Mouse (Mus musculus) adrenal gland, adult (tissue): ENCODE measurements at regions not wholly inside any gene's neighbourhood (a gene's known extent, or its start where the extent isn't known, plus 50 kb on each side); places are given as distances from the start of the nearest gene placed in this dataset.

ENCODE experiments used
- DNase-seq, 2 experiments: peaks; one replicate each; pipeline ENCODE4 v3.0.0; 2022 to 2023; ENCODE audit warnings: low spot score in 1 of 2; ENCODE audit not compliant: inconsistent age in 2 of 2

DNA sequence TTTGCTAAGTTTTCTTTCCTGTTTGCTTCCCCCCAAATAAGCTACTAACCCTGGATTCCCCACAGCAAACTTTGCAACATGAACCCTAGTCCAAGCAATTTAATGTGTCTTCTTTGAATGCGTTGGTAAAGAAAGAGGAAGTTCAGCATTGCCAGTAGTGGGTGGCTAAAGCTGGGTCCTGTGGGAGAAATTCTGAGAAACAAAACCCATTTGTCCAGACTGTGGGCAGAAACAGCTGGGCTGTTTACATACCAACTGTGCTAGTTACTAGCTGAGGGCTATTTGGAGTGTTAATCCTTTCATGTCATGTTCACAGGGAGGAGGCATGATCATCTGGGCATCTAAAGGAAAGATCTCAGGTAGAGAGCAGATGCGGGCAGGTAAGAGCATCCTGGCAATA, 51.8 kb upstream of the 1190002N15Rik start:
- DNase-seq: no peak

DNA sequence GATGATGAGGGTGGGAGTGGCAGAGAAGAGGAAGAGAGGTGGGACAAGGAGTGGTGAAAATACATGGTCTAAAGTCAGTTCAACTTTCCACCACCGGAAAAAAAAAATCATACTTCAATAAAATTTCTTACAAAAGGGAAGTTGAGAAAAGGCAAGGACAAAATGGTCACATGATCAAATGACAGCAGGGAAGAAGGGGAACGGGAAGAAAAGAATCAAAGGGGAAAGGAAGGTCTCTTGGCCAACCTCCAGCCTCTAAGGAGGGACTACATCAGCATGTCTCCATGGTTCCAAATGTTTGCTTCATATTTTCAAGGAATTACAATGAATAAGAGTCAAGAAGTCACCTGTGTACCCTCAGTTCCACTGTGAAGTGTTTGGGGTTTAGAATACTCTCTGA, 64.7 kb upstream of the Slc9a9 start:
- DNase-seq: no peak

GRCm38 (mm10) chr9:94606422-94606821, 63.3 kb upstream of the Slc9a9 start:
- peak in 1 of 2 experiments; percentile 31 for DNase-seq

DNA sequence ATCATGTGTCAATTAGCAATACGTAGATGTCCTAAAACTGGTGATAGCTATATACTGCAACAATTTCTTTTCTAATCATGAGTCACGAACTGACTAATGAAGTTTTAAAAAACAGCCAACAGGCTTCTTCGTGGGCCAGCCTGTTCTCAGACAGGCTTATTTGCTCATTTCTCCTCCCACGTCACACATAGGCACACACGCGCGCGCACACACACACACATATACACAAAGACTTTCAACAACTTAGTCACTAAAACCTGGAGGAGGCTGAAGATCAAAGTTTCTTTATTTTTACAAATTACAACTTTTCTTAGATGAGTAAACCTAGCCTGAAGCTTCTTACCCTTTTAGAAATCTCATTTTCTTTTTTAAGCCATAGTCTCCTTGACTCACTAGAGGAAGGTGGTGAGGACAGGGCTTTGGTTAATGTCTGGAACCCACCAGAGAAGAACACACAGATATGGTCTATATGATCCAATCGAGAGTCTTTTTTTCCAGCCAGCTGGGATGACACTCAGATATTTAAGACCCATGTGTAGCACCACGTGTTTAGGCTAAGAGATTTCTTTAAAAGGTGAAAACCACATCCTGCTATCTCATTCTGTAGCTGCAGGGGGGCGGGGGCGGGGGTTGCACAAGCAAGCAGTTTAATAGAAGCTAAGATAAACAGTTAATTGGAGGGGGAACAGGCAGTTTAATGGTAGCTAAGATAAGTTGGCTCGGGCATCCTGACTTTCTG, 62.5 kb upstream of the Slc9a9 start:
- DNase-seq: no peak

DNA sequence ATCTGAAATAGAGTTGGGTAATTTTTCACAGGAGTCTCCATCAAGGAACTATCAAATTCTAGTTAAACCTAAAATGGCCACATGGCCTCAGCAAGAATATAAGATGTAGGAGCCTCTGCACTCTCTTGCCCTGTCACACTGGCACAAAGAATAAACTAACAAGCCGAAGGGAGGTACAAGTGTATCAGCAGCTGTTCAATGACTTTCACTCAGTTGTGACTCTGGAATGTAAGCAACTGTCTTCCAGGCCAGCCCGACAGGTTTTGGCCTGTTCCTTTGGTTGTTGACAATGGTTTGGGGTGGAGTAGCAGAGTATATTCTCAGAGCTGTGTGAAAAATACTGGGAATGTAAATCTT, 62.0 kb upstream of the Slc9a9 start:
- no peak for DNase-seq

DNA sequence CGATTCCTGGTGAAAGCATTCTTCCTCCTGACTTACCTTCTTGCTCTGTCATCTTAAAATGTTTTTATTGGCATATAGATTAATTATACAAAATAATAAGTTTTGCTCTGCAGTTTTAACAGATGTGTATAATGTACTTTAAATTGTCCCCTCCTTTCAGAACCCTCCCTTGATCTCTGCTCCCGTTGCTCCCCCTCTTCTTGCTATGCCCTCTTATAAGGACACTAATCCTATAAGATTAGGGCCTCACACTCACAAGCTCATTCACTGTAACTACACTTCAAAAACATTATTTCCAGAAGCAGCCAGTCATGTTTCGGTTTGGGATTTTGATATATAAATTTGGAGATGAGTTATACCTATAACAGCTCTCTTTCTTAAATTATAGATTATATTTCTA, 59.6 kb upstream of the Slc9a9 start:
- DNase-seq: no peak

DNA sequence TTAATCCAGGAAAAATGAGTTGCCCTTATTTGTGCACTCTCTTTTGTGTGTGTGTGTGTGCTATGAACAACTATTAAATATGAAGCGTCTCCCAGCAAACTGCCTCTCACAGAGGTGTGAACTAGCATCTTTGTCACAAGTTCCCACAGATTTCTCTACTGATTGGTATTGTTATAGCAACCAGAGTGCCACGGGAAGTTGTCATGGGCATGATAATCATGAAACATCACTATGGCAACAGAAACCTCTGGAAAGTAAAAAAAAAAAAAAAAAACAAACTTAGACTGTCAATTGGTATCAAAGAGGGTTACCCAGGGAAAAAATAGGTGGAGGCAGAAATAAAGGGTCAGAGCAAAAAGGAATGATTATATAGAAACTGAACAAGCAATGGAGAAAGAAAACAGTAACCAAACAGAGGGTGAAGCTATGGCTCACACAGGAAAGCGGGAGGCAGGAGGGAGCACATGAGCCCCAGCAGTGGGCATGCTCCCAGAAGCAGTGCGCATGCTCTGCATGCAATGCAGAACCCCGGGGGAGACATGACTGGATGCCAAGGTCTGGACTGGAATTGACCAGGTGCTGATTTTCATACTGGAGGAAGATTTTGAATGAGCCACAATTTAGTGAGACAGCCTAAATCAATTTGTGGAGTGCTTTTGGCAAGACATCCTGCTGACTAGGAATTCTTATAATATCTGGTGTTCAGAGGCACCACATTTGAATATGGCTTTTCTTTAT, 58.9 kb upstream of the Slc9a9 start:
- DNase-seq: no peak

GRCm38 (mm10) chr9:94613891-94614671, 55.6 kb upstream of the Slc9a9 start:
- DNase-seq: peak; percentile 10 to 74

- no peak for DNase-seq
These were observed 54.5 kb upstream of the Slc9a9 start for GRCm38 (mm10) chr9:94615205-94615604.

GRCm38 (mm10) chr9:94618079-94618786, 51.5 kb upstream of the Slc9a9 start:
- DNase-seq: no peak
